Mouse (Mus musculus) stomach, embryonic 16.5 days (tissue): ENCODE measurements around the gene Zfp408. TPM values are rescaled to one million over a fixed set of nuclear protein-coding genes. Genes with fewer than 3 reads are reported as not detected.

Source experiments
- ATAC-seq: fragments of 200-750 bp; cut with Nextera tagmentation; 2 replicates; pipeline ENCODE4 v1.8.0; 2017; ENCODE audit warnings: moderate number of reproducible peaks, moderate TSS enrichment; ENCODE audit not compliant: insufficient read depth, low FRiP score
- H3K27ac ChIP-seq: fragments of 300-500 bp; sonication (generic); 2 replicates; pipeline ENCODE4 v1.5.1; 2014; ENCODE audit warnings: low read length
- H3K27me3 ChIP-seq: fragments of 300-500 bp; sonication (generic); 2 replicates; pipeline ENCODE4 v1.6.1; 2014; ENCODE audit warnings: low read length, control low read depth, mixed read lengths; ENCODE audit not compliant: control insufficient read depth, insufficient read depth
- H3K36me3 ChIP-seq: fragments of 300-500 bp; sonication (generic); 2 replicates; pipeline ENCODE4 v1.6.1; 2014; ENCODE audit warnings: low read length; ENCODE audit not compliant: control insufficient read depth, insufficient read depth
- H3K4me1 ChIP-seq: fragments of 300-500 bp; sonication (generic); 2 replicates; pipeline ENCODE4 v1.6.1; 2014; ENCODE audit warnings: low read length, control low read depth, mixed read lengths; ENCODE audit not compliant: control insufficient read depth, insufficient read depth
- H3K4me2 ChIP-seq: fragments of 300-500 bp; sonication (generic); 2 replicates; pipeline ENCODE4 v1.6.1; 2014; ENCODE audit warnings: low read depth, low read length, mixed read lengths
- H3K4me3 ChIP-seq: fragments of 300-500 bp; sonication (generic); replicated peaks from 2 replicates; pipeline ENCODE4 v1.5.1; 2014; ENCODE audit warnings: mild to moderate bottlenecking, low read length
- H3K9ac ChIP-seq: fragments of 300-500 bp; sonication (generic); 2 replicates; pipeline ENCODE4 v1.6.1; 2014; ENCODE audit warnings: low read length
- H3K9me3 ChIP-seq: fragments of 300-500 bp; sonication (generic); replicated peaks from 2 replicates; pipeline ENCODE4 v1.6.1; 2016; ENCODE audit warnings: low read length, control low read depth; ENCODE audit not compliant: control insufficient read depth
- WGBS: fragments of 180-500 bp; shearing (Covaris S2); extraction: QIAGEN DNeasy Blood & Tissue Kit; methylation state at CpG from one replicate; pipeline ENCODE4 v1.1.7; 2014; 5-methylcytosine and 5-hydroxymethylcytosine counted together
- polyA plus RNA-seq: library from polyadenylated mRNA; unstranded; fragments of >200 nt; fragmentation: Nextera tagmentation; extraction: Ambion mirVana; gene quantifications from 2 replicates; pipeline ENCODE4 v1.2.1, GENCODE M21; 2015

Gene Zfp408
- polyA plus RNA-seq: 10.3 and 11.3 TPM in 2 replicates

DNA sequence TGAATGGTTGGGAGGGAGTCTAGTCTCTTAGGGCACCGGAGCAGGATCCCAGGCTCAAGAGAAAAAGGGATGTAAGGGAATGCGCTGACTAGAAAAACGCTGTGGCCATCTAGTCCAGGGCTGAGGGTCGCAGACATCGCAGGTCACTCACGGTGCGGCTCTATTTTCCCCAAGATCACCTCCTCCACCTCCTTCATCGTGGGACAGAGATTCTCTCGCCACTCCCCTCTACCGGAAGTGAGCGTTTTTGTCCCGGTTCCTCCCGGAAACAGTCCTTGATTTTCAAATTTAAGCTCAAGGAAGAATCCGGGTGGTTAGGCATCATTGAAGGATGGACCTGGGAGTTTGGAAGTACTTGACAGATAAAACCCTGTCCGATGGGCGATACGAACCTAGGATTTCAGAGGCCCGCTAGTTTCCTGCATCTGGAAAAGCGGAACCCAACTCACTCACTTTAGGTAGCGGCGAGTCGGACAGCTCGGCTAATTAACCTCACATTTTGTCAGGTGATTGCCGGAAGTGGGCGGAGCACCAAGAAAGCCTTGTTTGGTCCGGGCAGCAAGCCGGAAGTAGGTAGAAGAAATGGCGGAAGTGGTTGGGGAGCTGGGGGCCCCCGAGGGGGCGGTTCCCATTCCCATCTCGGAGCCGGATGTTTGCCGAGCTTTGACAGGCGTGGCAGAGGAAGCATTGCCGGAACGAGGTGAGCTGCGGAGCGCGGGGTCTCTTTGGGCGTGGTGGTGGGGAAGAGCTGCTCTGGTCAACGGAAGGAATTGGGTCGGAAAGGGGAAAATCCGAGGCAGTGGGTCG is at the start of gene Zfp408, which contains the start of gene Arhgap1:
TSS of gene Zfp408 (minus strand) at position 239 of the 807 bp plus-strand sequence.
TSS of gene Arhgap1 (plus strand) at position 308 of the 807 bp plus-strand sequence.
- peak; percentile 96 for ATAC-seq
- Histone ChIP-seq H3K36me3 (peaks cover 39% of the 10 kb centered on the region), H3K9me3 (no peaks in the 10 kb centered on the region), H3K27me3 (no peaks in the 10 kb centered on the region), H3K4me1 (peaks cover 18% of the 10 kb centered on the region), H3K4me2 (peak within 1 kb of the TSS; percentile 97), H3K9ac (peak within 1 kb of the TSS; percentile 91), H3K4me3 (peak within 1 kb of the TSS; percentile 74), H3K27ac (peak within 1 kb of the TSS; percentile 96)
- under 1% methylated on average over 44 of the region's 44 CpGs for WGBS

DNA sequence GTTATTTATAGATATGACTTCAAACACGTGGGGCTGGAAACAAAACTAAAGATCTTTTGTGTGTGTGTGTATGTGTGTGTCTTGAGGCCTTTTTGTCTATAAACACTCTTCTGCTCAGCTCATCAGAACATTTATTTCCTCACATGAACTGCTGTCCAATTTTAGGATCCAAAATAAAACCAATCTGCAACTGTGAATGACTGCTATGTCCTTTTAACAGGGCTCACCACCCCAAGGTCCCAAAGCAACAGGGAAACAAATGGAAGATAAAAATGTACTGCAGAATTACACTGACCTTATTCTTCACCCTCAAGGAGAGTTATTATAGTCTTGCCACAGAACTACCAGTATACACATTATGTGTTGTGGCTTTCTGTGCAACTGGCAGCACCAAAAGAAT is 49.6 kb upstream of the Zfp408 start:
- no peaks in the 10 kb centered on the region for H3K36me3 ChIP-seq
- 60% methylated on average over 1 of the region's 1 CpGs for WGBS
- ATAC-seq: no peak

DNA sequence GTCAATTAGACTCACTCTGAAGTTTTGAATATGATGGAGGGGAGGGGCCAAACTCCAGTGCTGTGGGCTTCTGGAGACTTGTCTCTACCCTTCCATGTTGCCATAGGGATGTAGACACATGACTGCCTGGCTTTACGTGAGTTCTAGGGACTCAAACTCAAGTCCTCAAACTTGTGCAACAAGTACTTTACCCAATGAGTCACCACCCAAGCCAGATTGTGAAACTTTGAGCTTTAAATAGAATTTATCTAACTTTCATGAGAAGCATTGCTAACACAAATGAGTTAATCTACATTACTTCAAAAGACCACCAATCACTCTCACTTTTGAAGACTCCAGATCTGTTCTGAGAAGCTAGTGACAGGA is 46.6 kb upstream of the Zfp408 start:
- no peak overlapping the region for H3K9ac ChIP-seq
- 53% methylated on average over 1 of the region's 1 CpGs for WGBS
- peak; percentile 73; the same call in 1 of the 2 replicates for ATAC-seq

More for the DNA sequence above, 49.6 kb upstream of the Zfp408 start:
- H3K9ac ChIP-seq: no peak overlapping the region
- no peak overlapping the region for H3K27ac ChIP-seq
- H3K4me3 ChIP-seq: no peak overlapping the region
- 0 out of 2 replicates have a peak, but pooled peaks cover 3% of the 10 kb centered on the region for H3K4me1 ChIP-seq
- no peak overlapping the region for H3K4me2 ChIP-seq
- no peaks in the 10 kb centered on the region for H3K27me3 ChIP-seq
- H3K9me3 ChIP-seq: no peaks in the 10 kb centered on the region

DNA sequence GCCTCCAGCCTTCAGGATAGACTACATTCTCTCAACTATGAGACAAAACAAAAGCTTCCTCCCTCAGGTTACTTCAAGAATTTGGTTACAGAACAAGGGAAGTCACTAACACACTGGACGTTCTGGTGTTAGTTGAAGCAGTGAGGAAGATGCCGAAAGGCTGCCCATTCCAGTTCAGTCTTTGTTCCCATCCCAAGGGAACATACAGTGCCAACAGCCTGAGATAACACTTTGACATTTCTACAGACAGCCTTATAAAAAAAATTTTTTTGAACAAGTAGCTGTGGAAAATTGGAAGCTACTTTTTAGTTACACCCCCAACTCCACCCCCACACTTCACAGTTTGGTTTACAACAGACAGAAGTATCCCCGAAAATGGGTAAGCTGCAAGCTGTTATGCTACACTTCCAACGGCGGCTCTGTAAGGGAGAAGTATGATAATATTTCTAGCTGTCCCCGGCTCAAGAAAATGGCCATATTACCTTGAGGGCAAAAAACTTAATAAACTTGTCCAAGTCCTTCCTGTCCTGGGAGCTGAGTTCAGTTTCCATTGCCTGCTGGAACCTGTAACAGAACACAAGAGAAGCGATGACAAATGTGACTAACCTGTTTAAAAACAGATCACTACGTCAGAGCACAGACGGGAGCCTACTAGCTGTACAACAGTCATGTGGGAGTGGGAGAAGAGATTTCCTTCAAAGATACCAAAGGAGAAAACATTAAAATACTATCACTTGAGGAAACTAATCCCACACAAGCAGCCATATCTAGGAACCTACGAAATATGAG is 46.0 kb upstream of the Zfp408 start:
- H3K4me3 ChIP-seq: no peak overlapping the region
- H3K36me3 ChIP-seq: no peaks in the 10 kb centered on the region
- H3K4me2 ChIP-seq: no peak overlapping the region
- no peak for ATAC-seq
- no peaks in the 10 kb centered on the region for H3K27me3 ChIP-seq
- no peak overlapping the region for H3K9ac ChIP-seq
- 91% methylated on average over 10 of the region's 10 CpGs for WGBS
- H3K9me3 ChIP-seq: no peaks in the 10 kb centered on the region
- H3K4me1 ChIP-seq: 0 out of 2 replicates have a peak, but pooled peaks cover 3% of the 10 kb centered on the region
- peak overlapping the region; percentile 42 for H3K27ac ChIP-seq

More for the DNA sequence above, 46.6 kb upstream of the Zfp408 start:
- 0 out of 2 replicates have a peak, but pooled peaks cover 3% of the 10 kb centered on the region for H3K4me1 ChIP-seq
- no peak overlapping the region for H3K4me3 ChIP-seq
- no peaks in the 10 kb centered on the region for H3K36me3 ChIP-seq
- no peaks in the 10 kb centered on the region for H3K9me3 ChIP-seq
- no peaks in the 10 kb centered on the region for H3K27me3 ChIP-seq
- H3K4me2 ChIP-seq: no peak overlapping the region
- peak overlapping the region; percentile 42 for H3K27ac ChIP-seq

DNA sequence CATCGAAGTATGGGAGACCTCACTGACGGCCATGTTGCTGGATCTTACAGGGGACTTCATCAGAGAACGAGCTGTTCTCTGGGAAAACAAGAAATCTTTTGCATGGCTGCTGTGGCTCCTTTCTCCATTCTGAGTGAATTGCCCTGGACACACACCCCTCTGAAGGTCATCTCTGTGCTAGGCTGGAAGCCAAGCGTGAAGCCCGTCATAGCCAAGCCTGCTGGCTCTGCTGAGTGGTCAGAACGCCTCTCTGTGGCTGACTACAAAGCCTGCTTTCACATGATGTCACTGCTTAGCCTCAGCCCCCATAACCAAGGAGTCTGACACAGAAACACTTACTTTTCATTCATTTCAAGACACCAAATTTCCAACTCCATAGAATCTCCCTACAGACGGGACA is 39.9 kb upstream of the Zfp408 start:
- no peak overlapping the region for H3K4me3 ChIP-seq
- no peak overlapping the region for H3K9ac ChIP-seq
- H3K9me3 ChIP-seq: no peaks in the 10 kb centered on the region
- no peak overlapping the region for H3K4me2 ChIP-seq
- H3K27ac ChIP-seq: no peak overlapping the region
- no peaks in the 10 kb centered on the region for H3K27me3 ChIP-seq
- H3K4me1 ChIP-seq: no peaks in the 10 kb centered on the region
- no peak; the same call in 1 of the 2 replicates for ATAC-seq
- 0 out of 2 replicates have a peak, but pooled peaks cover 8% of the 10 kb centered on the region for H3K36me3 ChIP-seq
- 83% methylated on average over 7 of the region's 7 CpGs for WGBS

DNA sequence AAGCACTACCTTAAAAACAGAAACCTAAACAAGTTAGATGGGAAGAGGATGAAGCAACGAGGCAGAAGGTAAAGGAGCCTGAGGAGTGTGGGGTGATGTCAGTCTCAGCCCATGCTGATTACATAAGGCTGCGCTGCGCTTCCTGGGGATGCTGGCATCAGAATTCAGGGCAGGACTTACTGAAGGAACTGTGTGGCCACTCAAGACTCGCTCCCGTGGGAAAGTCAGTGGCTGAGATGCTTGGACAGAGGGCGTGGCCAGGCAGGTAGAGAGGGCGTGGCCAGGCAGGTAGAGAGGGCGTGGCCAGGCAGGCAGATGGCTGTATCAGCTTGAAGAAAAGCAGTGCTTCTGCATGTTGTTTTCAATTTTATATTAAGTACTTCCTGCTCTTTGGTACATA is 34.3 kb upstream of the Zfp408 start:
- Histone ChIP-seq H3K9ac (no peak overlapping the region), H3K27ac (no peak overlapping the region), H3K4me2 (no peak overlapping the region), H3K9me3 (no peaks in the 10 kb centered on the region), H3K4me1 (no peaks in the 10 kb centered on the region), H3K4me3 (no peak overlapping the region), H3K27me3 (no peaks in the 10 kb centered on the region), H3K36me3 (0 out of 2 replicates have a peak, but pooled peaks cover 12% of the 10 kb centered on the region)
- no peak for ATAC-seq
- 69% methylated on average over 8 of the region's 8 CpGs for WGBS

DNA sequence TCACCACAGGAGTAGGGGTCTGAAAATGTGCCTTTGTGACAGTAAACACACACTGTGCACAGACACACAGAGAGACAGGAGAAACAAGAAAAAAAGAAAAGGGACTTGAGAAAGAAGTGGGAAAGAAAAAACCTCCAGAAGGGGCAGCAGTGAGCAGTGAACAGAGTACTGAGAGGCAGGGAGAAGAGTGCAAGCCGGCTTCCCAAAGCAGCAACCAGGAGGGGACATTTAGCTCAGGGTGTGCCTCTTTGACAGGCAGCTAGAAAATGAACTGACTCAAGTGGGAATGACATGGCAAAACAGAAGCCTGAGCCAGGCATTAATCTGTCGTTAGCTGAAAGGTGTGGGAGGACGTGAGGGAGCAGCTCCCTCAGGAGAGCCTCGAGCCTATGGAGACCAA is 33.3 kb upstream of the Zfp408 start:
- Histone ChIP-seq H3K9me3 (no peaks in the 10 kb centered on the region), H3K4me1 (no peaks in the 10 kb centered on the region), H3K4me2 (no peak overlapping the region), H3K27me3 (no peaks in the 10 kb centered on the region), H3K36me3 (0 out of 2 replicates have a peak, but pooled peaks cover 5% of the 10 kb centered on the region), H3K4me3 (no peak overlapping the region), H3K9ac (no peak overlapping the region), H3K27ac (no peak overlapping the region)
- ATAC-seq: peak; percentile 40; the same call in 1 of the 2 replicates
- WGBS: 50% methylated on average over 4 of the region's 4 CpGs

DNA sequence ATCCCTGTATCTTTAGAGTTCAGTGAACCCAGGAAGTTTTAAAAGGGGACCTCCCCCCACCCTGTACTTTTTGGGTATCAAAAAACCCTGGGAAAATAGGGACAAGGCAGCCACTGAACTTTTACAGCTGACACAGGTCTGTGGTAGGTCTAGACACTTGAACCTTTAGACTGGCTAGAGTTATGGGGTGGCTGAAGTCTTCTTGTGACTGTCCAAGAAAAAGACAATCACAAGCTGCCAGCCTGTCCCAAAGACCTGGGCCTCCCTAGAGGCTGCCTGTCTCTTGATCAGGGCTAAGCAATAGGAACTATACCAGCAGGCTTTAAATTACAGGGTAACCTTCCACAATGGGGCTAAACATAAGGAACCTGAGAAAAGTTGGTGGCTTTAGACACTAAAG is 27.4 kb upstream of the Zfp408 start:
- no peak for ATAC-seq
- H3K4me2 ChIP-seq: no peak overlapping the region
- H3K27me3 ChIP-seq: no peaks in the 10 kb centered on the region

DNA sequence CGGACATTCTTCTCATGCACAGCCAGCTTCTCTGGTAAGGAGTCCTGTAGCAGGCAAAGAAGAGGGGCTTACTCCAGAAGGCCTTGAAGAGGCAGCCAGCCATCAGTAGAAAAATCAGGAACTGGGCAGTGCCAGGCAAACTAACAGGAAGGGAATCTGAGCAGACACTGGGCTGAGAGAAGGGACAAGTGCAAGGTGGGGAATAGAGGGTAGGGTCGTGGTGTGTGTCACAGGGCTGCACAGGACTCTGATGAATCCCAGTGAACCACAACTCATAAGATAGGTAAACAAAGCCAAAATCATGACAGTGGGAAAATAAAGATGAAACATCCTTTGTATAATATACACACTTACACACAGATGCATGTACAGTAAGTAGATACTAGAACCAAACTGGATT is 26.8 kb upstream of the Zfp408 start:
- H3K36me3 ChIP-seq: peaks cover 7% of the 10 kb centered on the region; the same call in 1 of the 2 replicates
- H3K4me1 ChIP-seq: no peaks in the 10 kb centered on the region
- no peak overlapping the region for H3K9ac ChIP-seq
- H3K27ac ChIP-seq: no peak overlapping the region
- WGBS: 73% methylated on average over 2 of the region's 2 CpGs
- ATAC-seq: no peak
- H3K9me3 ChIP-seq: no peaks in the 10 kb centered on the region
- no peaks in the 10 kb centered on the region for H3K27me3 ChIP-seq
- no peak overlapping the region for H3K4me3 ChIP-seq
- H3K4me2 ChIP-seq: no peak overlapping the region

More for the DNA sequence above, 27.4 kb upstream of the Zfp408 start:
- no peaks in the 10 kb centered on the region for H3K4me1 ChIP-seq
- no peak overlapping the region for H3K9ac ChIP-seq
- peaks cover 9% of the 10 kb centered on the region; the same call in 1 of the 2 replicates for H3K36me3 ChIP-seq
- no peak overlapping the region for H3K4me3 ChIP-seq
- no peak overlapping the region for H3K27ac ChIP-seq
- no peaks in the 10 kb centered on the region for H3K9me3 ChIP-seq
